Mouse (Mus musculus): Measurements from ENCODE around the gene Gm18596.
"Not testable (repeated sequence)": the region's sequence is repeated elsewhere in the genome, so short reads cannot be mapped to it uniquely, and the experiment has no call there.

DNA sequence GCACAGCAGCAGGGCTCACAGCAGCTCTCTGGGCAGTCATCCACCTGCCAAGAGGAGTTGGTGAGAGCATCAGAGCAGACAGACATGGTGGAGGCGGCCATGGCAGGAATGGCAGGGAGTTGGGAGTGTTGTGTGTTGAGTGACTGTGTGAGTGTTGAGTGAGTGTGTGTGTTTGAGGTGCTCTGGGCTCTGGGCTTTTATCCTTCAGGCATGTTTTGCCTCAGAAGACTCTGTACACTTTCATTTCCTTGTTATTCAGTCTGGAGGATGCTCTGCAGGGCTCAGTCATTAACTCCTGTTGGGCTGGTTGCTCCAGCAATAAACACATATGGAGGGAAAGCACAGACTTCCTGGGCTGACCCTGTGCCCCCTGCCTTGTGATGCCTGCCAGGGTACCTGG is 28.8 kb upstream of the Gm18596 start, which contains the start of gene Gm3238:
- not testable (repeated sequence) for TF ChIP-seq CTCF, EP300 (IDR thresholded peaks at IDR 0.05; ENCODE audit: low read depth)

Data from liver, embryonic 14.5 days (tissue).